Mouse (Mus musculus) limb, embryonic 15.5 days (tissue): ENCODE measurements around the gene Btnl10. TPM values are rescaled to one million over a fixed set of nuclear protein-coding genes. Genes with fewer than 3 reads are reported as not detected.

Experiments used
- ATAC-seq: fragments of 200-750 bp; cut with Nextera tagmentation; 2 replicates; pipeline ENCODE4 v1.8.0; 2017; ENCODE audit warnings: low read depth, moderate TSS enrichment; ENCODE audit not compliant: insufficient number of reproducible peaks, low FRiP score, low TSS enrichment
- H3K27ac ChIP-seq: fragments of 300-500 bp; sonication (generic); 2 replicates; pipeline ENCODE4 v1.5.1; 2015; ENCODE audit warnings: moderate library complexity, mild to moderate bottlenecking, inconsistent platforms
- H3K27me3 ChIP-seq: fragments of 300-500 bp; sonication (generic); 2 replicates; pipeline ENCODE4 v1.6.1; 2015; ENCODE audit warnings: inconsistent platforms
- H3K36me3 ChIP-seq: fragments of 300-500 bp; sonication (generic); 2 replicates; pipeline ENCODE4 v1.6.1; 2015; ENCODE audit warnings: inconsistent platforms
- H3K4me1 ChIP-seq: fragments of 300-500 bp; sonication (generic); 2 replicates; pipeline ENCODE4 v1.6.1; 2015; ENCODE audit warnings: inconsistent platforms
- H3K4me2 ChIP-seq: fragments of 300-500 bp; sonication (generic); 2 replicates; pipeline ENCODE4 v1.6.1; 2015; ENCODE audit warnings: mild to moderate bottlenecking, inconsistent platforms
- H3K4me3 ChIP-seq: fragments of 300-500 bp; sonication (generic); 2 replicates; pipeline ENCODE4 v1.5.1; 2015; ENCODE audit warnings: mild to moderate bottlenecking, inconsistent platforms
- H3K9ac ChIP-seq: fragments of 300-500 bp; sonication (generic); 2 replicates; pipeline ENCODE4 v1.6.1; 2015; ENCODE audit warnings: inconsistent platforms
- H3K9me3 ChIP-seq: fragments of 300-500 bp; sonication (generic); 2 replicates; pipeline ENCODE4 v1.6.1; 2016; ENCODE audit warnings: inconsistent platforms
- WGBS: fragments of 180-500 bp; shearing (Covaris S2); methylation state at CpG from one replicate; pipeline ENCODE4 v1.1.7; 2015; 5-methylcytosine and 5-hydroxymethylcytosine counted together
- polyA plus RNA-seq: library from polyadenylated mRNA; unstranded; fragments of >200 nt; fragmentation: Nextera tagmentation; extraction: Ambion mirVana; gene quantifications from 2 replicates; pipeline ENCODE4 v1.2.1, GENCODE M21; 2015

The Btnl10 gene
- polyA plus RNA-seq, 1 experiment from 2014 or later: 0.19 TPM

DNA sequence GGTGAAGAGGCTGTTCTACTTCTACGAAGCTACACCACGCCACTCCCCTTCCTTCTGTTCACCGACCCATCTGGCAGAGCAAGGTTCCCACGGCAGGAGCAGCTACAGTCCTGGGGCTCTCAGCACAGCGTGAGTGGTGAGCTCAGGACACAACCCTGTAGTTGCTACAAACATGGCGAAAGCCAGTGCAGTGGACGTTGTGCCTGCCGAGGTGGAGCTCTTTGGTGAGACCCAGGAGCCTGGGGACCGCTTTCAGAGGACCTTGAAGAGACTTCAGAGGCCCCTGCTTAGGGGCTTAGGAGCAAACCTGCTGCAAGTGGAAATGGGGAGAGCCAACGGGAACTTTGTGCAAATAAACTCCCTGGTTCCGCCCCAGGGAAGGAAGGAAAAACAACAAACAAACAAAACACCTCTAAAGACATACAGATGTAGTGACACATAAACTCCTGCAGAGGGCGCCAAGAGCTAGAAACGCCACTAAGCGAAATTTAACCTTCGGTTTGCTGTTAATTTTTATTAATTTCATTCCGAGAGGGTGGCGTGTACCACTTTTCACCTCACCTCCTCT, 3.2 kb upstream of the Btnl10 start:
- WGBS: 13% methylated on average over 17 of the region's 17 CpGs
- peak overlapping the region; percentile 37 for H3K4me3 ChIP-seq
- peak overlapping the region; percentile 35; the same call in 1 of the 2 replicates for H3K9ac ChIP-seq
- H3K27me3 ChIP-seq: no peaks in the 10 kb centered on the region
- no peak overlapping the region for H3K27ac ChIP-seq
- no peaks in the 10 kb centered on the region for H3K9me3 ChIP-seq
- no peak for ATAC-seq
- H3K4me2 ChIP-seq: peak overlapping the region; percentile 72
- H3K4me1 ChIP-seq: peaks cover 3% of the 10 kb centered on the region; the same call in 1 of the 2 replicates
- no peaks in the 10 kb centered on the region for H3K36me3 ChIP-seq

DNA sequence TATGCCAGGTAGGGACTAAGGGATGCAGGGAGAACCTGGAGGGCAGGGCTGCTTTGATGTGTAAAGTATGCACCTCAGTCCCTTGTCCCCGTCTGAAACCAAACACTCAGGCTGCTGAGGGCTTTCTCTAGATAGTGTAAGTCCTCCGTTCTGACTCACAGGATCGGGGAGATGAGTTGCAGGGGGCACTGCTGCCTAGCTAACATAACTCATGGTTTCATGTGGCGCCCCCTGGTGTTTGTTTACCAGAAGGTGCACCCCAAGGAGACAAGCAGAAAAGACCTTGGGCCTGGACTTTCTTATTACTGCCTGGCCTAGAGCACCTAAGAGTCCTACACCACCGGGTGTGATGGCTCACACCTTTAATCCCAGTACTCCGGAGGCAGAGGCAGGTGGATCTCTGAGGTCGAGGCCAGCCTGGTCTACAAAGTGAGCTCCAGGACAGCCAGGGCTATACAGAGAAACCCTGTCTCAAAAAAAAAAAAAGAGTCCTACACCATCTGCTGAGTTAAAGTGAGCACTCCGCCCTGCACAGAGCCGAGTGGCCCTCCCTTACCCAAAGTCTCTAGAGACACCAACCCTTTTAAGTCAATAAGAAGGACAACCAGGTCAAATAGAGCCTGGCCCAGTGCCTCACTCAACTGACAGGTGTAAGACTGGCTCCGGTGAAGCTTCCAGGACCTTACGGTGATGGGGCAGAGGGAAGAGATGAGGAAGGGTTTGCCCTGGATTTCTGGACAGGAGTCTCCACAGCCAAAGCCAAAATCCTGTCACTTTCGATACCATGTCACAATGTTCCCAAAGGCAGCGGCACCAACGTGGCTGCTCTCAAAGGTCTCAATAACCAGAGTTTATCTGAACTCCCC, 596 bp upstream of the Btnl10 start:
- 55% methylated on average over 14 of the region's 14 CpGs for WGBS

DNA sequence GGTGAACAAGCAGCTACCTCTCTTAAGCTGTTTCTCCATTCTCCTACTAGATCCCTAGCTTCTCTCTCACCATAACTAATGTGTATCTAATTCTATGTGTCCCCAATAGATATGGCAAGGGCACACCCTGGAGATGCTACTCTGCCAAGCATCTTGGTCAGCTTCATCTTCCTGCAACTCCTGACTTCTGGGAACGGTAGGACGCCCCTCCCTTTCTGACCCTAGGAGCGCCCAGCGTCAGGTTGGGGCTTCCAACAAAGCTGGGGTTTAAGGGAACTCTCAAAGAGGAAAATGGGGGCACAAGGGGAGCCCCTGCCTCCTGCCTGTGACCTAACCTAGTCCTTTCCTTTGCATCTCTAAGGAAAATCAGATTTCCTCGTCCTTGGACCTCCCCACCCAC, 1.1 kb downstream of the Btnl10 start:
- no peak for ATAC-seq
- no peak overlapping the region for H3K4me3 ChIP-seq
- H3K36me3 ChIP-seq: no peaks in the 10 kb centered on the region
- peaks cover 3% of the 10 kb centered on the region; the same call in 1 of the 2 replicates for H3K4me1 ChIP-seq
- H3K27ac ChIP-seq: no peak overlapping the region
- H3K9me3 ChIP-seq: no peaks in the 10 kb centered on the region
- WGBS: 74% methylated on average over 5 of the region's 5 CpGs
- H3K27me3 ChIP-seq: no peaks in the 10 kb centered on the region
- H3K4me2 ChIP-seq: no peak overlapping the region
- H3K9ac ChIP-seq: no peak overlapping the region

More for the DNA sequence above, 596 bp upstream of the Btnl10 start:
- H3K27ac ChIP-seq: no peak overlapping the region
- no peaks in the 10 kb centered on the region for H3K27me3 ChIP-seq
- ATAC-seq: no peak
- H3K36me3 ChIP-seq: no peaks in the 10 kb centered on the region
- H3K4me2 ChIP-seq: no peak overlapping the region
- H3K4me1 ChIP-seq: peaks cover 3% of the 10 kb centered on the region; the same call in 1 of the 2 replicates
- no peak overlapping the region for H3K9ac ChIP-seq
- no peaks in the 10 kb centered on the region for H3K9me3 ChIP-seq
- H3K4me3 ChIP-seq: no peak overlapping the region

DNA sequence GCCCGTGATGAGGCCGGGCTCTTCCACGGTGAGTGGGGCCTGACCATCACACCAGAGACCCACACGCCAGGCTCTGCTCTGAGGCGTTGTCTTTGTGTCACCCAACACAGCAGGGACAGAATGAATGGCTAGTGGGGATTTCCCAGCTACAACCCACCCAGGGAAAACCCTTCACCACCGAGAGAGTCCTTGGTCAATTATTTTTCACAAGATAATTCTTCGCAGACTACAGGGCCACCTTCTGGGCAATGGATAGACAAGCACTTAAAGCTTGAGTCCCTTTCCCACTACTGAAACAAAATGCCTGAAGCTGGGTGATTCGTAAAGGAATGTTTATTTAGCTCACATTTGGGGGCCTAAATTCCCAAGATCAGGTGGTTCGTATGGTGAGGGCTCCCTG, 4.7 kb downstream of the Btnl10 start:
- H3K9ac ChIP-seq: no peak overlapping the region
- no peak overlapping the region for H3K4me2 ChIP-seq
- H3K4me1 ChIP-seq: no peaks in the 10 kb centered on the region
- no peak overlapping the region for H3K4me3 ChIP-seq
- no peak overlapping the region for H3K27ac ChIP-seq
- no peaks in the 10 kb centered on the region for H3K9me3 ChIP-seq
- WGBS: 77% methylated on average over 9 of the region's 9 CpGs
- no peaks in the 10 kb centered on the region for H3K27me3 ChIP-seq
- H3K36me3 ChIP-seq: no peaks in the 10 kb centered on the region
- no peak for ATAC-seq

DNA sequence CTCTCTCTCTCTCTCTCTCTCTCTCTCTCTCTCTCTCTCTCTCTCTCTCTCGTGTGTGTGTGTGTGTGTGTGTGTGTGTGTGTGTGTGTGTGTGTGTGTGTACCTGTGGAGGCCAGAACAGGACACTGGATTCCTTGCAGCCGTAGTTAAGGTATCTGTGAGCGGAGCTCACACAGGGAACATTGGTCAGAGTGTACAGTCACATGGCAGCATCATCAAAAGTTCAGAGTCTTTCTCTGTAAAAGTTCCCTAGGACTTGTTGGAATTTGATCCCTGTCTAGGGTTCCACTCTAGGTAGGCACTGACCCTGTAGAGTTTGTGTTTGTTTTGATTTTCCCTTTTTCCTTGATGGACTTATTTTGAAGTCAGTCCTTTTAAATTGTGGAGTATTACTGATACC, 8.9 kb downstream of the Btnl10 start:
- no peaks in the 10 kb centered on the region for H3K27me3 ChIP-seq
- peaks cover 10% of the 10 kb centered on the region for H3K36me3 ChIP-seq
- no peak overlapping the region for H3K4me3 ChIP-seq
- H3K4me2 ChIP-seq: no peak overlapping the region
- 80% methylated on average over 2 of the region's 3 CpGs for WGBS
- H3K9me3 ChIP-seq: no peaks in the 10 kb centered on the region
- no peak for ATAC-seq
- H3K9ac ChIP-seq: no peak overlapping the region
- 0 out of 2 replicates have a peak, but pooled peaks cover 4% of the 10 kb centered on the region for H3K4me1 ChIP-seq
- no peak overlapping the region for H3K27ac ChIP-seq

DNA sequence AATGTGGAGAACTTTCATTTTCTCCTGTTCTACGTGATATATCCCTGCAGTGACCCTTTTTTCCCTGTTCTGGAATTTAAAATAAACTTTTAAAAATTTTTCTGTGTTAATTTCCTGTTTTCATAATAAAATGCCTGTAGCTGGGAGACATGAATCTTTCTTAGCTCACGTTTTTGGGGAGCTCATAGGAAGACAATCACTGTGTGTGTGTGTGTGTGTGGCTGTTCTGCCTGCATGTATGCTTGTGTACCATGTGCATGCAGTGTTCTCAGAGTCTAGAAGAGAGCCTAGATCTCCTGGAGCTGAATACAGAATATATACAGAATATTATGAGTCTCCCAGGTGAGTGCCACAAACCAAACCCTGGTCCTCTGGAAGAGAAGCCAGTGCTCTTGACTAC, 9.3 kb downstream of the Btnl10 start:
- 68% methylated on average over 2 of the region's 2 CpGs for WGBS

DNA sequence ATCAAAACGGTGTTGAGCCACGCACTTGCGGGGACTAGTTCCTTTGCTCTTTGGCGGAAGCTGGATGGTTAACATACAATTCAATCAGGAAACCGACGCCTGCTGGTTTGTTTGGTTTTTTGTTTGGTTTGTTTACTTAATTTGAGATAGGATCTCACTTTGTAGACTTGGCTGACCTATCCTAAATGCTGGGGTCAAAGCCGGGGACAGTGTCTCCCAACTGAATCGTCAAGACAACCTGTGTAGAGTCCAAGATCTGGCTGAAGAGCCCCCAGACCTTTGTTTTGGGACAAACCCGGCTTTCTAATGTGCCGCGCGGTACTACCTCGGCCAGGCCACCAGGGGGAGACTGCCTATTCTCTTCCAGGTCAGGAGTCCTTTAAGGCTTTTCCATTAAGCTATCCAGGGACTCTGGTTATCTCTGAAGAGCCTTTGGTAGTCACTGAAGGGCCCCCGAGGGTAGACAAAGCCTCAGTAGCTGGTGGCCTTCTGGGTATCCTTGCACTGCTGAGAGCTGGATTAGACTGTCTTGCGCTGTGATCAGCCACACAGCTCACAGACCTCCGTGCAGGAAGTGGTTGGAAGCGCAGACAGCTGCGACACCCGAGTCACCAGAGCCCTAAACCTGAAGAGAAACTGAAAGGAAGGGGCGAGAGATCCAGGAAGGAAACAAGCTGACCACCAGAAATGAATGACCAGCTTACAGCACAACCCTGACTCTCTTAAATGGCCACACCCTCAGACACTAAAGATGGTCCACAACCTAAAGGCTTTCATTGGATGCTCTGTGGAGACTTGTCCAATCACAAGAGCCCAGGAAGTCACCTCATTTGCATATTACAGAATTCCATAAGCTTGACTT, 10.3 kb downstream of the Btnl10 start:
- H3K4me1 ChIP-seq: 0 out of 2 replicates have a peak, but pooled peaks cover 4% of the 10 kb centered on the region
- no peaks in the 10 kb centered on the region for H3K9me3 ChIP-seq
- H3K27ac ChIP-seq: 0 out of 2 replicates have a peak overlapping the region, but pooled peaks have one; percentile 22
- 29% methylated on average over 20 of the region's 20 CpGs for WGBS
- H3K36me3 ChIP-seq: peaks cover 23% of the 10 kb centered on the region
- no peak; the same call in 1 of the 2 replicates for ATAC-seq
- H3K4me2 ChIP-seq: peak overlapping the region; percentile 5; the same call in 1 of the 2 replicates
- H3K27me3 ChIP-seq: no peaks in the 10 kb centered on the region
- H3K9ac ChIP-seq: no peak overlapping the region
- 0 out of 2 replicates have a peak overlapping the region, but pooled peaks have one; percentile 6 for H3K4me3 ChIP-seq

More for the DNA sequence above, 9.3 kb downstream of the Btnl10 start:
- Histone ChIP-seq H3K9ac (no peak overlapping the region), H3K36me3 (peaks cover 14% of the 10 kb centered on the region), H3K27me3 (no peaks in the 10 kb centered on the region), H3K27ac (no peak overlapping the region), H3K9me3 (no peaks in the 10 kb centered on the region), H3K4me3 (no peak overlapping the region), H3K4me2 (no peak overlapping the region), H3K4me1 (0 out of 2 replicates have a peak, but pooled peaks cover 4% of the 10 kb centered on the region)
- ATAC-seq: no peak

DNA sequence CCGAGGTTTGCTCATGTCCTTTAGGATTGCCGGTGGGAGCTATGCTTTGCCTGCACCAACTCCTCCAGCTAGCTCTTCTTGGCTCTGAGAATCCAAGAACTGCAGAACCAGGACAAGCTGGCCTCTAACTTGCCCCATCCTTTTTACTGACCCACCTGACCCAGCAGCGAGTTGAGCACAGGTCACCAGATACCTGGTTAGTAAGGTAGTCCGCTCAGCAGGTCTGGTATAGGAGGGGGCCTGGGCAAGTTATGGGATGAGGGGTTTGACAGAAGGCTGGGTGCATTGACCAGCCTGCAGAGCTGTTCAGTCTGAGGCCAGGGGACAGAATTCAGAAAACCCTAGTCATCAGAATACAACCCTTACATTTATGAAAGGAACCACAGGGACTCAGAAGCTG, 11.3 kb downstream of the Btnl10 start:
- H3K27ac ChIP-seq: no peak overlapping the region
- no peak overlapping the region for H3K4me2 ChIP-seq

DNA sequence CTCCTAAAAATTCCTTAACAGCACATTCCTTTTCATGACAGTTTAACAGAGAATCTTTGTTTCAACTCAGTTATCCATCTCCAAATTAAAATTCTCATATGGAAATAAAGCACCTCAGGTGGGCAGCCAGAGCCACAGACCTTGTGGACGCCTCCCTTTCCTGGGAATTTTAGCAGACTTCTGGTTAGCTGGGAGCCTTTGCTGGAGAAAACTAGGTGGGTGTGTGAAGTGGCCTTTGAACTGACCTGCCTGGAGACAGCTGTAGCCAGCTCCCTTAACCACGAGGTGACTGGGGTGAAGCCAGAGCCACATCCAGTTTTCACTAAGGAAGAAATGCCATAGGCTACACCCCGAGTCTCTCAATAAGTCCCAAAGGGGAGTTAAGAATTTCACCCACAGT, 11.9 kb downstream of the Btnl10 start:
- H3K4me1 ChIP-seq: 0 out of 2 replicates have a peak, but pooled peaks cover 4% of the 10 kb centered on the region
- H3K4me2 ChIP-seq: no peak overlapping the region
- H3K9me3 ChIP-seq: no peaks in the 10 kb centered on the region
- H3K9ac ChIP-seq: no peak overlapping the region
- H3K36me3 ChIP-seq: peaks cover 39% of the 10 kb centered on the region
- no peak overlapping the region for H3K4me3 ChIP-seq
- ATAC-seq: no peak
- H3K27ac ChIP-seq: no peak overlapping the region
- no peaks in the 10 kb centered on the region for H3K27me3 ChIP-seq
- WGBS: 52% methylated on average over 3 of the region's 3 CpGs

More for the DNA sequence above, 11.3 kb downstream of the Btnl10 start:
- H3K36me3 ChIP-seq: peaks cover 34% of the 10 kb centered on the region
- 0 out of 2 replicates have a peak, but pooled peaks cover 4% of the 10 kb centered on the region for H3K4me1 ChIP-seq
- H3K9me3 ChIP-seq: no peaks in the 10 kb centered on the region
- H3K9ac ChIP-seq: no peak overlapping the region
- no peaks in the 10 kb centered on the region for H3K27me3 ChIP-seq
- no peak overlapping the region for H3K4me3 ChIP-seq
- WGBS: 75% methylated on average over 4 of the region's 4 CpGs
- no peak for ATAC-seq

DNA sequence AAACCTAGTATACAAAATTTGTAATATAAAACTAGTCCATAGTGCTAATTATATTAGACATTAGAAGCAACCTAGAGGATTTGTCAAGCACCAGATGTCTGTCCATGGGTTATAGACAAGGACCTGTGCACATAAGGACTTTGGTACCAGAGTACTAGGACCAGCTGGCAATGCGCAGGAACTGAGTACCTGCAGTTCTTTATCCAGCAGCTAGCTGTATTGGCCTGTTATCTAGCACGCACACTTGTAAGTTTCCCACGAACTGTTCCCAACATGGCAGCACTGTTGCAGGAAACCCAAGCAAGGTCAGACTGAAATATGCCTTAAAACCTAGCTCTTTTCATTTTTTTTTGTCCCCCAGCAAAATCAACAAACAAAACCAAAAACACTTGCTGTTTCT, 12.5 kb downstream of the Btnl10 start:
- H3K4me2 ChIP-seq: no peak overlapping the region
- H3K9me3 ChIP-seq: no peaks in the 10 kb centered on the region
- 90% methylated on average over 3 of the region's 3 CpGs for WGBS
- no peak overlapping the region for H3K27ac ChIP-seq
- H3K4me1 ChIP-seq: 0 out of 2 replicates have a peak, but pooled peaks cover 4% of the 10 kb centered on the region
- H3K36me3 ChIP-seq: peaks cover 39% of the 10 kb centered on the region
- H3K9ac ChIP-seq: no peak overlapping the region
- H3K27me3 ChIP-seq: no peaks in the 10 kb centered on the region
- ATAC-seq: no peak
- no peak overlapping the region for H3K4me3 ChIP-seq

DNA sequence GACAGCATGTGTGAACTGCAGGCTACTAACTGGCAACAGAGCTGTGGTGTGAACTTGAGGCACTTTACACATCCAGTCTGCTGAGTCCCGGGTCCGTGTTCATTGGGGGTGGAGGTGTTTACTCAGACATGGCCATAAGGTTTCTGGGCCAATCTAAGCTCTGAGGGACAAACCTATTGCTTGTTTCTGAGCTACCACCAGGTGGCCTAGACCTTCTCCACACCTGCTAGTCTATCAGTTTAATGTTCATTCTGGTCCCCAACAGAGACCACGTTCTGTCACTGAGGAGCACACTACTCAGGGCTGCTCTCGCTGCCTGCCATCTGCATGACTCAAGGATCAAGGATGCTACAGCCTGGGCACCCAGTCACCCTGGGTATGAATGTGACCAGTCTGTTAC, 13.9 kb downstream of the Btnl10 start:
- Histone ChIP-seq H3K4me1 (peaks cover 6% of the 10 kb centered on the region), H3K9ac (no peak overlapping the region), H3K27me3 (no peaks in the 10 kb centered on the region), H3K4me2 (no peak overlapping the region), H3K36me3 (peaks cover 50% of the 10 kb centered on the region), H3K27ac (no peak overlapping the region), H3K9me3 (no peaks in the 10 kb centered on the region), H3K4me3 (no peak overlapping the region)
- 72% methylated on average over 4 of the region's 4 CpGs for WGBS
- ATAC-seq: no peak
